Mouse (Mus musculus) MEL (cell line): ENCODE measurements around the gene Usp5. TPM values are rescaled to one million over a fixed set of nuclear protein-coding genes. Genes with fewer than 3 reads are reported as not detected.

Experiments used
- DNase-seq: peaks from one replicate; pipeline ENCODE4 v3.0.0; 2011; ENCODE audit warnings: low read depth, low spot score
- H3K27ac ChIP-seq: 2 replicates; pipeline ENCODE4 v1.5.1; 2012; ENCODE audit warnings: low read depth, mild to moderate bottlenecking, control low read depth, low read length, moderate library complexity; ENCODE audit not compliant: control insufficient read depth
- H3K27me3 ChIP-seq, 2 experiments: fragments of 150-350 bp in 1 of 2; sonication (generic) in 1 of 2; 2 replicates each; pipeline ENCODE4 v1.6.1; 2012; ENCODE audit warnings: low read length in 2 of 2, mild to moderate bottlenecking in 2 of 2, improper control_type of control experiment in 1 of 2, moderate library complexity in 1 of 2; ENCODE audit not compliant: insufficient read depth in 2 of 2, control insufficient read depth in 1 of 2
- H3K36me3 ChIP-seq, 2 experiments: 2 replicates each; pipeline ENCODE4 v1.6.1; 2012 to 2014; ENCODE audit warnings: low read length in 2 of 2, improper control_type of control experiment in 1 of 2, inconsistent platforms in 1 of 2, mild to moderate bottlenecking in 1 of 2; ENCODE audit not compliant: insufficient read depth in 2 of 2, control insufficient read depth in 1 of 2
- H3K4me1 ChIP-seq, 2 experiments: fragments of 150-350 bp in 1 of 2; sonication (generic) in 1 of 2; 2 replicates each; pipeline ENCODE4 v1.6.1; 2012; ENCODE audit warnings: low read length in 2 of 2, improper control_type of control experiment in 1 of 2, mild to moderate bottlenecking in 1 of 2; ENCODE audit not compliant: insufficient read depth in 2 of 2, control insufficient read depth in 1 of 2
- H3K4me3 ChIP-seq, 2 experiments: fragments of 150-350 bp in 1 of 2; sonication (generic) in 1 of 2; 2 replicates each; pipeline ENCODE4 v1.5.1; 2012; ENCODE audit warnings: low read depth in 2 of 2, low read length in 2 of 2, mild to moderate bottlenecking in 2 of 2, moderate library complexity in 2 of 2, control low read depth in 1 of 2, improper control_type of control experiment in 1 of 2; ENCODE audit not compliant: control insufficient read depth in 1 of 2, insufficient read depth in 1 of 2
- H3K79me2 ChIP-seq: 2 replicates; pipeline ENCODE4 v1.6.1; 2012; ENCODE audit warnings: mild to moderate bottlenecking, low read length, moderate library complexity; ENCODE audit not compliant: control insufficient read depth, poor library complexity, insufficient read depth
- H3K9ac ChIP-seq: 2 replicates; pipeline ENCODE4 v1.6.1; 2012; ENCODE audit warnings: low read depth, mild to moderate bottlenecking, control low read depth, low read length, moderate library complexity; ENCODE audit not compliant: control insufficient read depth, poor library complexity, severe bottlenecking
- H3K9me3 ChIP-seq: fragments of 150-350 bp; sonication (generic); replicated peaks from 2 replicates; pipeline ENCODE4 v1.6.1; 2012; ENCODE audit warnings: mild to moderate bottlenecking, low read length, improper control_type of control experiment, moderate library complexity; ENCODE audit not compliant: insufficient read depth
- CTCF ChIP-seq, 3 experiments: IDR thresholded peaks in 2 of 3; conservative IDR thresholded peaks in 1 of 3; 2 replicates each; pipeline ENCODE4 v1.5.1; 2011 to 2012; ENCODE audit warnings: low read length in 3 of 3, low read depth in 2 of 3, mild to moderate bottlenecking in 2 of 3, improper control_type of control experiment in 1 of 3, inconsistent platforms in 1 of 3, mixed read lengths in 1 of 3, moderate library complexity in 1 of 3; ENCODE audit not compliant: control insufficient read depth in 1 of 3, insufficient read depth in 1 of 3, poor library complexity in 1 of 3, severe bottlenecking in 1 of 3
- ELF1 ChIP-seq: IDR thresholded peaks from 2 replicates; pipeline ENCODE4 v1.6.1; 2014; ENCODE audit warnings: low read depth, mild to moderate bottlenecking, inconsistent platforms, low read length, improper control_type of control experiment, moderate library complexity
- EP300 ChIP-seq, 2 experiments: IDR thresholded peaks; 2 replicates each; pipeline ENCODE4 v1.6.1; 2011; ENCODE audit warnings: improper control_type of control experiment in 2 of 2, low read length in 2 of 2, low read depth in 1 of 2, mild to moderate bottlenecking in 1 of 2
- GABPA ChIP-seq: IDR thresholded peaks from 2 replicates; pipeline ENCODE4 v1.6.1; 2012; ENCODE audit warnings: low read depth, mild to moderate bottlenecking, inconsistent platforms, low read length, improper control_type of control experiment, moderate library complexity
- HCFC1 ChIP-seq: IDR thresholded peaks from 2 replicates; pipeline ENCODE4 v1.6.1; 2012; ENCODE audit warnings: low read depth, mild to moderate bottlenecking, inconsistent platforms, low read length, improper control_type of control experiment, moderate library complexity
- JUND ChIP-seq: IDR thresholded peaks from 2 replicates; pipeline ENCODE4 v1.6.1; 2011; ENCODE audit warnings: low read depth, mild to moderate bottlenecking, improper control_type of control experiment, low read length
- MAZ ChIP-seq: IDR thresholded peaks from 2 replicates; pipeline ENCODE4 v1.6.1; 2012; ENCODE audit warnings: low read depth, mild to moderate bottlenecking, inconsistent platforms, low read length, improper control_type of control experiment
- MYB ChIP-seq: IDR thresholded peaks from 2 replicates; pipeline ENCODE4 v1.6.1; 2011; ENCODE audit warnings: mild to moderate bottlenecking, low read depth, low read length, improper control_type of control experiment
- MYC ChIP-seq: IDR thresholded peaks from 2 replicates; pipeline ENCODE4 v1.6.1; 2011; ENCODE audit warnings: low read depth, mild to moderate bottlenecking, low read length, improper control_type of control experiment, moderate library complexity
- NELFE ChIP-seq: IDR thresholded peaks from 2 replicates; pipeline ENCODE4 v1.6.1; 2011; ENCODE audit warnings: low read depth, low read length, improper control_type of control experiment
- TAL1 ChIP-seq: IDR thresholded peaks from 2 replicates; pipeline ENCODE4 v1.6.1; 2012; ENCODE audit warnings: mild to moderate bottlenecking, inconsistent platforms, low read length, moderate library complexity, mixed read lengths
- TCF12 ChIP-seq: IDR thresholded peaks from 2 replicates; pipeline ENCODE4 v1.6.1; 2014; ENCODE audit warnings: low read depth, mild to moderate bottlenecking, inconsistent platforms, low read length, improper control_type of control experiment, moderate library complexity
- UBTF ChIP-seq: IDR thresholded peaks from 2 replicates; pipeline ENCODE4 v1.6.1; 2012; ENCODE audit warnings: low read depth, mild to moderate bottlenecking, inconsistent platforms, low read length, improper control_type of control experiment, moderate library complexity, borderline replicate concordance; ENCODE audit not compliant: insufficient read depth
- ZC3H11A ChIP-seq: IDR thresholded peaks from 2 replicates; pipeline ENCODE4 v1.6.1; 2012; ENCODE audit warnings: low read depth, mild to moderate bottlenecking, inconsistent platforms, low read length, improper control_type of control experiment
- ZKSCAN1 ChIP-seq: IDR thresholded peaks from 2 replicates; pipeline ENCODE4 v1.6.1; 2012; ENCODE audit warnings: low read depth, mild to moderate bottlenecking, inconsistent platforms, low read length, improper control_type of control experiment, moderate library complexity
- ZNF384 ChIP-seq: IDR thresholded peaks from 2 replicates; pipeline ENCODE4 v1.6.1; 2012; ENCODE audit warnings: low read depth, mild to moderate bottlenecking, inconsistent platforms, low read length, improper control_type of control experiment
- polyA plus RNA-seq, 2 experiments: library from polyadenylated mRNA; stranded (reverse) in 1 of 2; unstranded in 1 of 2; fragments of >175 nt in 1 of 2; fragments of >200 nt in 1 of 2; gene quantifications; 2 replicates each; pipeline versions ENCODE4 v1.2.1 to v1.2.4; 2012; ENCODE audit warnings: low replicate concordance in 2 of 2, low read depth in 1 of 2; ENCODE audit not compliant: insufficient read length in 2 of 2, insufficient read depth in 1 of 2, missing spikeins in 1 of 2
- total RNA-seq: library from RNA; depleted of rRNA; stranded (reverse); fragments of 300-350 nt; gene quantifications from 2 replicates; pipeline ENCODE4 v1.2.3, GENCODE M21; 2012

Gene Usp5
- total and polyA plus RNA-seq, 3 experiments, result 102 to 129 TPM; not detected in 1

- H3K9ac ChIP-seq, result no peak overlapping the region
- peaks cover 14 to 26% of the 10 kb centered on the region in 2 experiments for H3K27me3 ChIP-seq
- H3K9me3 ChIP-seq, result no peaks in the 10 kb centered on the region
- DNase-seq, result no peak
- no peaks in the 10 kb centered on the region for H3K79me2 ChIP-seq
- no peaks in the 10 kb centered on the region for H3K36me3 ChIP-seq
- no peaks in the 10 kb centered on the region; a peak in 2 of 4 replicates for H3K4me1 ChIP-seq
- H3K27ac ChIP-seq, result no peak overlapping the region
- TF ChIP-seq TAL1, result no peak
- TF ChIP-seq CTCF (IDR thresholded peaks at IDR 0.05 in 2 of 3, conservative IDR thresholded peaks at IDR 0.05 in 1 of 3; ENCODE audit: control insufficient read depth in 1 of 3, insufficient read depth in 1 of 3, low read depth in 2 of 3, low read length in 3 of 3, poor library complexity in 1 of 3, severe bottlenecking in 1 of 3), result no peak
- no peak for TF ChIP-seq UBTF
- TF ChIP-seq MAZ, result no peak
- no peak for TF ChIP-seq TCF12
- TF ChIP-seq NELFE, result no peak
- no peak for TF ChIP-seq MYB
- no peak for TF ChIP-seq GABPA
- no peak for TF ChIP-seq HCFC1
- TF ChIP-seq ZC3H11A, result no peak
- no peak for TF ChIP-seq ZNF384
- TF ChIP-seq EP300 (IDR thresholded peaks at IDR 0.05; ENCODE audit: low read depth in 1 of 2, low read length in 2 of 2), result no peak
- no peak for TF ChIP-seq ZKSCAN1
- TF ChIP-seq ELF1, result no peak
- no peak for TF ChIP-seq MYC
- TF ChIP-seq JUND, result no peak
- no peak overlapping the region for H3K4me3 ChIP-seq
These were observed 36.6 kb upstream of the Usp5 start for GRCm38 (mm10) chr6:124865766-124866362.

- H3K9ac ChIP-seq, result peak within 1 kb of the TSS; percentile 67
- H3K36me3 ChIP-seq, result no peaks in the 10 kb centered on the region
- peak; percentile 38 for DNase-seq
- H3K4me3 ChIP-seq, result peak within 1 kb of the TSS; percentile 45 to 79
- no peaks in the 10 kb centered on the region for H3K79me2 ChIP-seq
- H3K9me3 ChIP-seq, result no peaks in the 10 kb centered on the region
- TF ChIP-seq ZC3H11A (no peak), MAZ (peak; percentile 63; the same call in 1 of the 2 replicates)
- H3K27me3 ChIP-seq, result peaks cover 10 to 14% of the 10 kb centered on the region in 2 experiments
- H3K4me1 ChIP-seq, result no peaks in the 10 kb centered on the region; a peak in 2 of 4 replicates
- H3K27ac ChIP-seq, result no peak within 1 kb of the TSS
These were observed 34.5 kb upstream of the Usp5 start, which contains the start of gene Gpr162 for GRCm38 (mm10) chr6:124863658-124864298. TSS of gene Gpr162 (minus strand) at chr6:124863983.
